Mouse (Mus musculus): ENCODE results near the gene Tnrc18.
"Not testable (repeated sequence)": the region's sequence is repeated elsewhere in the genome, so short reads cannot be mapped to it uniquely, and the experiment has no call there.

Gene Tnrc18

DNA sequence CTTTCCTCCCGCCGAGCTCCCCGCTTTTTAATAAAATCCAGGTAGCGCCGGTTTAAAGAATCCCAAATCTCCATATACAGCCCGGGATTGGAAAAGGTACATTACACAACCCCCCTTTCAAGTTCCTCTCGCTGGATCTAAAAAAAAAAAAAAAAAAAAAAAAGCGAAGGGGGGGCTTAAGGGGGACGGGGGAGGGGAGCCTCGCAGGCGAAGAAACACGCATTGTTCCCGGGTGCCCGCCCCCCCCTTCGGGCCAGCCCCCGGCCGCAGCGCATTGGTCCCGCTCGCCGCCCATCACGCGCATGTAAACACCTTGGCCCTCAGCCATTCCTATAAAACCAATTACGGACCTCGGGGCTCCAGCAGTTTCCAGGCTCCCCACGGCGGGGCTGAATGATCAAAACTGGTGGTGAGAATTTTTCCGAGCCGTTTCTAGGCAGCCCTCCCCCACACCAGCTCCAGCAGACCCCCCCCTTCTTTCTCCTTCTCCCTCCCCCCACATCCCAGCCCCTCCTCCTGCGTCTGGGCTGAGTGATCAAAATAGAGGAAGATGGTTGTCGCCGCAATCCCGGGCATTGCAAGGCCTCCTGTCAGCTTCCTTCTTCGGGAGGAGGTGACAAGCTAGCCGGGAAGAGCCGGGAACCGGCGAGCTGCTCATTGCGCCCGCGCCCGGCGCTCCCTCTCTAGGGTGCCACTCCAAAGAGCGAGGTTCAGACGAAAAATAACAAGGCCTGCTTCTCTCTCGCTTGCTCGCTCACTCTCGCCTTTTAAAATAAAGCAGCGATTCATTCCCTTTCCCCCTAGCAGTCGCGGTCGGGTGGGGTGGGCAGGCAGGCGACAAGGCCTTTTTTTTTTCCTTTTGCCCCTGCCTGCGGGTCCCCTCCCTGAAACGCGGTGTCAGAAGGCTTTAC is at the start of gene Tnrc18:
Gene Tnrc18 (minus strand): TSS at position 139 of the 911 bp plus-strand sequence.
- DNase-seq, result peak; percentile 41 to 51

DNA sequence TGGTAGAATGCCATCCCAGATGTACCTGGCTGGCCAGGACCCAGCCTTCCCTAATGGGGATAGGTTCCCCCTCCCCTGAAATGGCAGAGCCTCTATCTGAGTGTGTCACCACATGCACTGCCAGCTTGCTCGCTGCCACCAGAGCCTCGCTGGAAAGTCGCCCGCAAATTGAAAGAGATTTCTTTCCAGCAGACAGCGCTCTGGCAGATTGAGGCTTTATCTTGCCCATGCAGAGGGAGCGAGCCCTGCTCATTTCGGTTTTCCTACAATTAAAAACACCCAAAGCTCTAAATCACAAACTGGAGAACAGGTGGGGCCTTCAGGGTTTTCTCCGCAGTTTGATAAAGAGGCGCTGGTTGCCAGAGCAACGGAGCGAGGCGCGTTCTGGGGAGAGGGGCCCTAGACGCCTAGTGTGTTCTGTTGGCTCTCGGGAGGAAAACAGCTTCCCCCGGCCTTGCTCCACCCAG is 40.3 kb upstream of the Tnrc18 start:
- DNase-seq, result no peak

DNA sequence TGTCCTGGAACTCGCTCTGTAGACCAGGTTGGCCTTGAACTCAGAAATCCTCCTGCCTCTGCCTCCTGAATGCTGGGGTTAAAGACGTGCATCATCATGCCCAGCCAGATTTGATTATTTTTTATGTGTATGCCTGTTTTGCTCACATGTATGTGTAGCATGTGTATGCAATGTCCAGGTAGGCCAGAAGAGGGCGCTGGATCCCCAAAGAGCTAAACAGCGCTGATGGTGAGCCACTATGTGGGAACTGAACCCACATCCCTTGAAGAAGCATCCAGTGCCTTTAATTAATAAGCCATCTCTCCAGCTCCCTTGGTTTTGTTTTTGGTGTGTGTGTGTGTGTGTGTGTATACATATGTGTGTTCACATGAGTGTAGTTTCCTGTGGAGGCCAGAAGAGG is 38.9 kb upstream of the Tnrc18 start:
- DNase-seq, result no peak

DNA sequence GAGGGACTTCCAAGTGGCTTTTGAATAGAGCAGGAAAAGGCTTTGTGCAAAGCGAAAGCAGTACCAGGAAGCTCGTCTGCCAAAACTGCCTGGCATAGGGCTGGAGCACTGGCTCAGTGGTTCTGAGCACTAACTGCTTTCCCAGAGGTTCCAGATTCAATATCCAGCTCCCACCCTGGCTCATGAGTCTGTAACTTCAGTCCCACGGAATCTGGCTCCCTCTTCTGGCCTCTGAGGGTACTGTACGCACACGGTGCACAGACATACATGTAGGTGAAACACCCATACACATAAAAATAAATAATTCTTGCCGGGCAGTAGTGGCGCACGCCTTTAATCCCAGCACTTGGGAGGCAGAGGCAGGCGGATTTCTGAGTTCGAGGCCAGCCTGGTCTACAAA is 37.4 kb upstream of the Tnrc18 start:
- DNase-seq, result no peak

DNA sequence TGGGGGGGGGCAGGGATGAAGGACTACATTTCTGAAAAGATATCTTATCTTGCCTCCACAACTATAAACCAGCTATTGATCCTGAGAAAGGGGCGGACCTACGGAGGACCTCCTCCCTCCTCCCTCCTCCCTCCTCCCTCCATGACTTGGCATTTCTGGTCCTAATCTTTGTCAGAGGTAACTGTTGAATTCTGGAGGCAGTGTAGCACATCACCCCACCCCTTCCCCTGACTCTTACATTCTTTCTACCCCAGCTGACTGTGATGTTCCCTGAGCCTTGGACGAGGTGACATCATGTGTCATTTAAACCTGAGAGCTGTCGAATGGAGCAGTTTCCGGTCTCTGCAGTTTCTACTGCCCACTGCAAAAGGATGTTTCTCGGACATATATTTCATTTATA is 36.1 kb upstream of the Tnrc18 start:
- DNase-seq, result no peak

DNA sequence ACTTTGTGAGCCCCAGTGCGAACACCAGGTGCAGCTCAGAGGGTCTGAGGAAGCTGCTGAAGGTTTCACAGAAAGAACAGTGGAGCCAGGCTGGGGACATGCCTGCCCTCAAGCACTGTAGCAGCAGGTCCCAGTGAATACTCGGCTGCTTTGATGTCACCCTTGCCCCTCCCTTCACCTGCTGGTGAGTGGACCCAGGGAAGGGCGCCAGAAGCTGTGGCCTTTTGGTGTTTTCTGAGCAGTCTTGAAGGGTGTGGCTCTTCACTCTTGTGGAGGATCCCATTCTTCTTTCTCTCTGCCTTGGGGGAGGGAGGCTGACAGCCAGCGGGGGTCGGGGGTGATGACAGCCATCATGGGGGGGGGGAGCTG is 34.2 kb upstream of the Tnrc18 start:
- no peak for DNase-seq

DNA sequence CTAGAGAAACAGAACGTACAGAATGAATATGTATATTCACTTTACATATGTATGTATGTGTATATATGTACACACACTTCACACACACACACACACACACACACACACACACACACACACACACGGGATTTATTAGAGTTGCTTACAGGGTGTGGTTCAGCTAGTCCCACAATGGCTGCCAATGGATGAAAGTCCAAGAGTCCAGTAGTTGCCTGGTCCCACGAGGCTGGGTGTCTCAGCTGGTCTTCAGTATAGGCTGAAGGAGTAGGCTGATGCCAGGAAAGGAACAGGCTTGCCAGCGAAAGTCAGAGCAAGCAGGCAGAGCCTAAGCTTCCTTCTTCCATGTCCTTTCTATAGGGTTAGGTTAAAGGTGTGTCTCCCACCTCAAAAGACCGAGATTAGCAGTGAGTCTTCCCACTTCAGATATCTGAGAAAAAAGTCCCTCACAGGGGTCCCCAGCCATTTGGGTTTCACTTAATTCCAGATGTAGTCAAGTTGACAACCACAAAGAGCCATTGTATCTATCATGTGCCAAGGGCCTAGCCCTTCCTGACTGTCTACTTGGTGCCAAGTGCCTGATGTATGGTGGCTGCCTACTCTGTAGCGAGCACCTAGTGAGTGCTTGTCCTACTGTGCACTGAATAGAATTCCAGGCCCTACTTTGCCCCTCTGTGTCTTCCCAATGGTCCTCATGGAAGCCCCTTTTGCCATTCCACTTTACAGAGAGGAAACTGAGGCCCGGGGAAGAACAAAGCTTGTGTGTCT is 33.6 kb upstream of the Tnrc18 start:
- no peak for DNase-seq

DNA sequence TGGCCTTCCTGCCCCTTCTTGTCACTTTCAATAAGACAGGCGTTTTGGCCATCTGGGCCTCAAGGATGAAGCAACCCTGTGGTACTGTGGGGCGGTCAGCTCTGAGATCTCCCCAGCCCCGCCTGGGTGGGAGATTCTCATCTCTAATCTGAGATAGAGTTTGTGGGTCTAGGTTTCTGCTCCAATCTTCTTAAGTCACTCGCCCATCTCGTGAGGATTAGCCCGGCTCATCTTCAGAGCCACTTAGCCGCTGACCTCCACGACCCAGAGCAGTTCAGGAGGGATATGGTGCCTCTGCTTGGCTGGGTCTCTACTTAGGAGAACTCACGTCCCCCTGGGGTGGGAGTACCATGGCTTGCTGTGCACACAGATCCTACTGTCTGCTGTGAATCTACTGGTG is 33.0 kb upstream of the Tnrc18 start:
- DNase-seq, result no peak

DNA sequence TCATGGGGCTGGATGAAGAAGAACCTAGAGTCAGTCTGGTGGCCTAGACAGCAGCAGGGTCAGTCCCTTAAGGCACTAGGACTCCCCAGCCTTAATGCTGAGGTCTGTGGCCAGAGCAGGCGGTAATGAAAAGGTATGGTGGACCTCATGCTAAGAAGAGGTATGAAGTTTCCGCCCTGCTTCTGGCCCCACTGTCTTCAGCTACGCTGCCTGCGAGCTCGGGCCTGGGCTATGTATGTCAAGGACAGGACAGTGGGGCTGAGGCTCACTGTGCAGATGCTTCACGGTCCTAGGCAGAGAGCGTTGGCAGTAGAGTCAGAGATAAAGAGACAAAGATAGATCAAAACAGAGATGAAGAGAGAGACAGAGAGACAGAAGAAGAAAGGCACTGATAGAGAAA is 31.4 kb upstream of the Tnrc18 start:
- no peak for DNase-seq

DNA sequence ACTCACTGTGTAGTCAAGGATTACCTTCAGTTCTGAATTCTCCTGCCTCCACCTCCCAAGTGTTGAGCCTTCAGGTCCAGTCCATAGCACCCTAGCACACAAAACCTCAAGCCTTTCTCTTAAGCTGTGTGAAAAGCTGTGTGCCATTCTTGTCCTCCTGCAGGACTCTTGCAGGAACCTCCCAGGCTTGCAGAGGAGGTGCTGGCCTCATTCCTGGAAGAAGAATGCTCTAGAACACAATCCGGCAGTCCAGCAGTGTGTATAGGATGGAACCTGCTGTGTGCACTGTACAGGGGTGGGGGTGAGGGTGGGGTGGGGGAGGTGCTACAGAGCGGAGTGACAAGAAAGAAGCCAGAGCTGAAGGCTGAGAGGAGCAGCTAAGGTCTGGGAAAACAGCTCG is 30.7 kb upstream of the Tnrc18 start:
- no peak for DNase-seq

DNA sequence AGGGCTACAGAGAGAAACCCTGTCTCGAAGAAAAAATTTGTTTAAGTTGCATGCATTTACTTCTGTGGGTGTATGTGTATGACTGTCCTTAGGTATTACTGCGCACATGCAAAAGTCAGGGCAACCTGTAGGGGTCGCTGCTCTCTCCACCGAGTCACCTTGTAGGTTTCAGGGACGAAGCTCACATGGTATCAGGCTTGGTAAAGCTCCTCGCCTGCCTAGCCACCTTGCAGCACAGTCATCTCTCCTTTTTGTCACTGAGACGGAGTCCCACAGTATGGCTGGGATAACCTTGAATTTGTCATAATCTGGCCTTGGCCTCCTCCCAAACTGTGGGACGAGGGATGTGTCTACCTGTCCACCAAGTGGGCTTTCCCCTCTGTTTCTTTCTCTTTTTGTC is 27.0 kb upstream of the Tnrc18 start:
- DNase-seq, result no peak

DNA sequence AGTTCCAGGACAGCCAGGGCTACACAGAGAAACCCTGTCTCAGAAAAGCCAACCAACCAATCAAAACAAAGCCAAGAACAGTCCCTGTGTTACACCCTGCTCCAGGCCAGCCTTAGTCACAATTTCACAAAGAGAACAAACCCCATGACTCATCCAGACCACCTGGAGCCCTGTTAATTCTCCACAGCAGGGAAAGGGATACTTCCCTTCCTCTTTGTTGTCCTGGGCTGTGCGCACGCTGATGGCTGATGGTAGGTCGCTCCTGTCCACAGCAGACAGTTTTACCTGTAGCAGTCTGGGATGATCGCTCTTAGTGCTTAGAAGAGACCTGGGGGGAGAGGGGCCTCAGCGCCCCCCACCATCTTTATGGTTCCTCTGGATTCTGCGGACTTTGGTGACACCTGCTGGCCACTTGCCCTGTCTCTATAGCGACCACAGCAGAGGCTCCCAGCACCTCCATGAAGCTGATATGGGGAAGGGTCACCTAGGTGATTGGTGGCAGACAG is 24.7 kb upstream of the Tnrc18 start:
- no peak for DNase-seq

DNA sequence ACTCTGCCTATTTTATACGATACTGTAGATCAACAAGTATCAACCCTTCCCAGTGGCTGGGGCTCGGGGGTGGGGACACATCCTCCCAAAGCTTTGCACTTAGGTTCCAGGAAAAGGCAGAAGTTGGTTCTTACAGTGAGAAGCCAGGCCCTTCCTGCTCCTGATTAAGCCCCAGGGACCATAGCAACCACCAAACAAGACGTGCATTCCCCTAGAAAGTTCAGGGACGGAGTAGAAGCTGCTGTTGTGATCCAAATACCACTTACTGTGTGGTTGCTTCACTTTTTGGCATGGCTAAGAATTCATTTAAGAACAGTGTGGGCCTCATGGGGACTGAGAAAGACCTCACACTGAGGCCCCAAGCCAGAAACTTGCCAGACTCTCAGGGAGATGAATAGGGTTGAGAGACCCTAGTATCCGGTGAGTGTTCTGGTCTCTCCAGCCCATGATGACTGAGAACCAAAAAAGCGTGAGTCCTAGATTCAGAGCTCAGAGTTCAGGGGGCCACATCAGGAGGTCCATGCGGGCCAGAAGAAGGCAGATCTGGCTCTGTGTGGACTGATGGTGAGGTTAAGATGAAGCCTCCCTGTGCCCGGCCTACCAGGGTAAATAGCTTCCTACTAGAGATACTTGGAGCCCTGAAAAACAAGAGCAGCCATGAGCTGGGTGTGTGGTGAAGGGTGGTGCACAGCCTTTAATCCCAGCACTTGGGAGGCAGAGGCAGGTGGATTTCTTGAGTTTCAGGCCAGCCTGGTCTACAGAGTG is 24.1 kb upstream of the Tnrc18 start:
- DNase-seq, result no peak

DNA sequence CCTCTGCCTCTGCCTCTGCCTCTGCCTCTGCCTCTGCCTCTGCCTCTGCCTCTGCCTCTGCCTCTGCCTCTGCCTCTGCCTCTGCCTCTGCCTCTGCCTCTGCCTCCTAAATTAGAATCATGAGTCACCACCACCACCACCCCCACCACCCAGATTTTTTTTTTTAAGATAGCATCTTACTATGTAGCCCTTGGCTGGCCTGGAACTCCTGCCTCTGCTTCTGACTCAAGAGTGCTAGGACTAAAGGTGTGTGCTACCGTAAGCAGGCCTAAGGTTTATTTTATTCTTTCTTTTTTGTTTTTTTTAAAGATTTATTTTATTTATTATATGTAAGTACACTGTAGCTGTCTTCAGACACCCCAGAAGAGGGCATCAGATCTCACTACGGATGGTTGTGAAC is 20.0 kb upstream of the Tnrc18 start:
- DNase-seq, result not testable (repeated sequence)

DNA sequence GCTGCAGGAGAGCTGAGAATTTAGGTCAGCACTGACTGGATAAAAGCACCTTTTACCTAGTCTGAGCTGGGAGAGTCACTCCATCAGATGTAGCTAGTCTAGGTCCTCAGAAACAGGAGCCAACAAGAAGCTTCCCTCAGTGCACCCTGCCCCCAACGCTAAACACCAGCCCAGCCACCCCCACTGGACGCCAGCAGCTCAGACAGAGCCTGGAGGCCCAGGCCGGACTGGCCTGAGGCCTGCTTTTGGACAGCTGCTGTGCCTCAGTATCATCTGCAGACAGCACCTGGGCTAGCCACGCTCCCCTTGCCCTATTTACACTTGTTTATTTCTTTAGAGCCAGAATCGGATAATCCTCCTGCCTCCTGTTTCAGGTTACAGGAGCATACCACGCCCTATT is 19.4 kb upstream of the Tnrc18 start:
- DNase-seq, result no peak

DNA sequence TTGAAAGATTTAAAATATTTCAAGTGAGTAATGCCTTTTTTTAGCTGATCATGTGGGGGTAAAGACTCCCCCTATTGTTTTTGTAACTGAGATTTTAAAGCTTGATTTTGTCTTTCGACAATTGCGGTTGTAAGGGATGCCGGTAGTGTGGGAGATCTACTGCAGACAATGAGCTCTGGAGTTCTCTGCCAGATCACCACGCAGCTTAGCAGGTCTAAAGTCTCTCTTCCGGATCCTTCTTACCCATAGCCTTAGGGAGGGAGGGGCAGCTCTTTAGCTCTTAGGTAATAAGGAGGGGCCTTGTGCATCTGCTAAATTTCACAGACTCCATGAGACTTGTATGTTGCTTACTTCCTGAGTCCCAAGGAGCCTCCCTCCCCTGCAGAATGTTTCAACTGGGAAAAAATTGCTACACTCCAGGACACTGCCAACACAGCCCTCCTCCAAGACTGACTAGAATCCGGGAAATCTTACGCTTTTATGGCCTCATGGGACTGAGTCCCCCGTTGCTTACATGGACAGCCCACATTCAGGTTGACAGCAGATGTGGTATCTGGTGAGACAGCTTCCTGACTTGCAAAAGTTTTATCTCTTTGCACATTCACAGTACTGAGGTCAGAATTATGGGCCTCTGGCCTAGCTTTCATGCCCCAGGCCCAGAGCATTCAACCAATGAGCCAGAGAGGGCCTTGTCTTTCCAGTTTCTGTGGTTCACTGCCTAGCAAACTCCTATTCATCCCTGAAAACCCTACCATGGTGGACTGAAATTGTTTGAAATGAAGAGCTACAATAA is 16.4 kb upstream of the Tnrc18 start:
- DNase-seq, result no peak

DNA sequence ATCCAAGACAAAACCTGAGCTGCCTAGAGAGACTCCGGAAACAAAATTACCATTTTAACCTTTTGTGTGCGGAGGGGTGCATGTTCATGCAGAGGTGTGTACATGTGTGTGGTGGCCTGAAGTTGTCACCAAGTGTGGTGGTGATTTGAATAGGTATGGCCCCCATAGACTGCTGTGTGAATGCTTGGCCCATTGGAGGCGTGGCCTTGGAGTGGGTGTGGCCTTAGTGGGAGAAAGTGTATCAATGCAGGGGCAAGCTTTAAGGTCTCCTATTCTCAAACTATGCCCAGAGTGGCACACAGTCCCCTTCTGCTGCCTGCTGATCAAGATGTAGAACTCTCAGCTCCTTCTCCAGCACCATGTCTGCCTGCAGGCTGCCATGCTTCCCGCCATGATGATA is 8.7 kb upstream of the Tnrc18 start:
- DNase-seq, result no peak

DNA sequence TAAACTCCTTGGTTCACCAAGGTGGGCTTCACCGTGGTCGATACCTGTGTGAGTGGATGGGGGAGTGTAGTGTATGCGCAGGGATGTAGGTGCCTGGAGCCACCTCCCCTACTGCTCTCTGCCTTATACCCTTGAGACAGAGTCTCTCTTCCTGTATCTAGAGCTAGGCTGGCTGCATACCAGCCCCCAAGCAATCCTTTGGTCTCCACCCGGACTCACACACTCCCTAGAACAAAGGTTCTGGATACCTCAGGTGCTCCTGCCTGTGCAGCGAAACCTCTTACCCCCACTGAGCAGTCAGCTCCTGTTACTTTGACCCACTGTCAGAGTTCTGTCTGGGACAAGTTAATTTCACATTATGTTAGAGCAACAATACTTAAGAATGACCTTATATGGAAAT is 8.2 kb upstream of the Tnrc18 start:
- no peak for DNase-seq

DNA sequence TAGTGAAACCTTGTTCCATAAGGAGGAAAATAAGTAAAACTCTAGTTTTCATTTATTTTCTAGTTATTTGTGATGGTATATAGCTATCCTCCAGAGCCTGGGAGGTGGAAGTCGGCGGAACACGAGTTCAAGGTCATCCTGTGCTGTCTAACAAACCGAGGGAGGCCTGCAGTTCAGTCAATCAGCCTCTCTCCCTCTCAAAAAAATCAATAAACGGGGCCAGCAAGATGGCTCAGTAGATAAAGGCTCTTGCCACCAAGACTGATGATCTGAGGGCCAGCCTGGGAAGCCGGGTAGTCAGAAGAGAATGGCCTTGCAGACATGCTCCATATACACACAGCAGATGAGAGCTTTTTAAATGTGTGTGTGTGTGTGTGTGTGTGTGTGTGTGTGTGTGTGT is 6.6 kb upstream of the Tnrc18 start:
- no peak for DNase-seq

DNA sequence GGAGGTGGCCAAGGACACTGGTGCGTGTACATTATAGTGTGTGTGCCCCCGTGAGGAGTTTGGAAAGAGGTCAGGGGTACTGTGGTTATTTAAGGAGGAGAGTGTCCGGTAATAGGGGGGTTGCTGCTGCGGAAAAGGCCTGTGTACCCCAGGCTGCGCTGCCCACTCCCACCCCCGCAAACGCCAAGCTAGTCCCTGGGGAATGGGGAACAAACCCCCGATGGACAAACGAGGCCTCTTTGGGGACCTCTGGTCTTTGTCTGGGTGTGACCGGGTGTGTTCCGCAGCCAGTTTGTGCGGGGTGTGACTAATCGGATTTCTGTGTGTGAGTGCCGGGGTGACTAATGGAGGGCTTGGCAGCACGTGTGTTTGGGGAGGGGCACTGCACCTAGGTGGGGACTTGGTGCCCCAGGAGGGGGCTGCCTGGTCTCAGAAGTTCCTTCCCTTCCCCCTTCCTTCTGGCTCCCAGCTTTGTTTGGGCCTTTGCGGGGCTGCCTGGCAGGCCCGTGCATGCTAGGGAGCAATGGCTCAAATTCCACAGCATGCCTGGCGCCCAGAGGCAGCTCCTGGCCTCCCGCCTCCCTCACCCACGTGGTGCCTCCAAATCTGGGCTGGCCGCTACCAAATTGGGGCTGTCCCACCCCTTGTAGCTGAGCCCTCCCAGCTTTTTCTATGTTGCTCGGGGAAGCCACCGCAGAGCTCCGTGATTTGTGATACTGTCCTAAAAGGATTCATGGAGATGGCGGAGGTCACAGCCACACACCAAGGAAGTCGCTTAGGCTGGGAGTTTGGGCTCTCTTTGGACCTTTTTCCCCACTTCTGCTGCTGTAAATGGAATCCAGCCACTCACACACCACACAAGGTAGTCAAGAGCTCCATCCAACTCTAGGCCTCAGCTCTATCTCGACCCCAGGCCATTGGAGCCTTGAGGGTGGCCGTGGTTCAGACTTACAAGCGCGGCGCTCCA is 5.9 kb upstream of the Tnrc18 start:
- no peak for DNase-seq

All from thymus, adult 18-20 months (tissue).